Mouse (Mus musculus): ENCODE results near the gene Acaa1a. TPM values are rescaled to one million over a fixed set of nuclear protein-coding genes. Genes with fewer than 3 reads are reported as not detected.
A peak's percentile ranks its signal among the peaks of the same experiment; 100 is the strongest.

Acaa1a gene
- polyA plus RNA-seq, 1 experiment: 50.9 TPM

DNA sequence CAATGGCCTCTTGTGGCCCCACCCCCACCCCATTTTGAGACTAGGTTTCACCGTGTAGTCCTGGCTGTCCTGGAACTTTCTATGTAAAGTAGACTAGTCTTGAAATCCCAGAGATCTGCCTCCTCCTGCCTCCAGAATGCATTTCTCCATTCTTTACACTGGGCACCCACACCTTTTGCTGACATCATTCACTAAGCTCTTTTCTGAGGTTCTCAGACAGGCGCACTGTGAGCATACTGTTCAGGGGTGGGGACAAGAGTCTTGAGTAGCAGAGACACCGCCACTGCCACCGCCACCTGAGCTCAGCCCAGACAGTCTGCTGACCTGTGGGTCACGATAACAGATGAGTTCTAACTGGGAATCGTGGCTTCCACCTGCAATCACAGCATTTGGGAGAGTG is 16.5 kb downstream of the Acaa1a start:
- no peak overlapping the region for H3K4me3 ChIP-seq (ENCODE audit: insufficient read depth, poor library complexity, severe bottlenecking)
- H3K27me3 ChIP-seq (ENCODE audit: control insufficient read depth, insufficient read depth, insufficient read length): no peaks in the 10 kb centered on the region
- H3ac ChIP-seq (ENCODE audit: control insufficient read depth, insufficient read length, low read depth): no peak overlapping the region
- H3K36me3 ChIP-seq (ENCODE audit: control insufficient read depth, insufficient read depth): no peaks in the 10 kb centered on the region
- no peaks in the 10 kb centered on the region for H3K79me3 ChIP-seq (ENCODE audit: low read depth)
- no peaks in the 10 kb centered on the region for H3K79me2 ChIP-seq (ENCODE audit: control insufficient read depth, insufficient read depth)
- no peak for TF ChIP-seq CTCF (IDR thresholded peaks at IDR 0.05; ENCODE audit: control insufficient read depth, insufficient read depth, insufficient read length)
- TF ChIP-seq MYOG (IDR thresholded peaks at IDR 0.05; ENCODE audit: control insufficient read depth, extremely low read depth, insufficient read length): no peak
- no peak for TF ChIP-seq FOSL1 (IDR thresholded peaks at IDR 0.05; ENCODE audit: insufficient read depth, low read length, poor library complexity, severe bottlenecking)
- no peak for TF ChIP-seq USF1 (IDR thresholded peaks at IDR 0.05; ENCODE audit: low read depth)
- TF ChIP-seq CEBPB (IDR thresholded peaks at IDR 0.05; ENCODE audit: low read depth): no peak
- TF ChIP-seq MAX (IDR thresholded peaks at IDR 0.05): no peak
- TF ChIP-seq MYOD1 (IDR thresholded peaks at IDR 0.05; ENCODE audit: control insufficient read depth, insufficient read length, low read depth): no peak

DNA sequence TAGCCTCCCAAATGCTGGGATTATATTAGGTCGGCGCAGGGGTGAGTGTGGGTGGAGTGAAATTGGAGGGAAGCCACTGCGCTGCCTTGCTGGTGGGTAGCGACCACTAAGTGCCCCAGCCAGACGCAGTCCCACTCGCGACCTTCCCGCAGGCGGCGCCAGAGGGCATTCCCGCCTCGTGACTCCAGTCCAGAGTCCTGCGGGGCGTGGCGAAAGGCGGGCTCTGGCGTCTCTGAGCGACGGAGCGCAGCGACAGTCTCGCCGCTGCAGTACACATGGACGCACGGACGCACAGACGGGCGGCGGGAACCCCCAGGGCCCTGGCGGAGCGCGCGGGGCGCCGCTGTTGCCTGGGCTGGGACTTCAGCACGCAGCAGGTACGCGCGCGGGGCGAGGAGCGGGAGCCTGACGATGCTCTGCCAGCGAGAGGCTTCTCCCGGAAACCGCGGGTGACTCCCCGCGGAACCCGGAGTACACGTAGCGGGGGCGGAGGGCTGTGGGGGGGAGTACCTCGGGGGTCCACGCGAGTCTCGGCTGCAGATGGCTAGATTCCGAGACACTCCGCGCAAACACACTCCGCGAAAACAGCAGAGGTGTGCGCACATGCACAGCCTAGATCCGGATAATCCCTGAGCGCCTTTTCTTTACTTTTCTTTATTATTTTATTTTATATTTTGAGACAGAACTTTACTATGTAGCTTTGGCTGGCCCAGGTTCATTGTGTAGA is 18.0 kb downstream of the Acaa1a start, which contains the start of gene Xylb:
Gene Xylb (plus strand): TSS at position 51 of the 727 bp plus-strand sequence.
- H3K27me3 ChIP-seq (ENCODE audit: control insufficient read depth, insufficient read depth, insufficient read length): no peaks in the 10 kb centered on the region
- H3K79me2 ChIP-seq (ENCODE audit: control insufficient read depth, insufficient read depth): no peaks in the 10 kb centered on the region
- H3K36me3 ChIP-seq (ENCODE audit: control insufficient read depth, insufficient read depth): no peaks in the 10 kb centered on the region
- peak within 1 kb of the TSS; percentile 34 for H3K4me3 ChIP-seq (ENCODE audit: insufficient read depth, poor library complexity, severe bottlenecking)
- H3ac ChIP-seq (ENCODE audit: control insufficient read depth, insufficient read length, low read depth): peak within 1 kb of the TSS; percentile 18
- TF ChIP-seq USF1 (IDR thresholded peaks at IDR 0.05; ENCODE audit: low read depth) (peak; percentile 11), CEBPB (IDR thresholded peaks at IDR 0.05; ENCODE audit: low read depth) (no peak), CTCF (IDR thresholded peaks at IDR 0.05; ENCODE audit: control insufficient read depth, insufficient read depth, insufficient read length) (peak; percentile 76)
- no peaks in the 10 kb centered on the region for H3K79me3 ChIP-seq (ENCODE audit: low read depth)

DNA sequence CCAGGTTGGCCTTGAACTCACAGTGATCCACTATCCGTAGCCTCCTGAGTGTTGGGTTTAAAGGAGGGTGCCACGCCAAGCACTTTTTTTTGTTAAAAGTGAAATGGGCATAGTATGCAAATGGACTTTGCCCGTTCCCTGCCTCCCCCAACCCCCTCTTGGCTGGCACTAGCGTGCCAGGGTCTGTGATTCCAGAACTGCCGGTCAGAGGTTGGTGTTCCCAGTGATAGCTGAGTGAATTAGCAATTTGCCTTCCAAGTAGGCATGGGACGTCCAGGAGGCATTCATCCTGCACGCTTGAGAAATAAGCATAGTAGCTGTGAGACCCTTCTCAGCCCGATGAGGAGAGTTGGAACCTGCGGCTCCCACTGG is 18.6 kb downstream of the Acaa1a start:
- no peaks in the 10 kb centered on the region for H3K79me3 ChIP-seq (ENCODE audit: low read depth)
- H3K36me3 ChIP-seq (ENCODE audit: control insufficient read depth, insufficient read depth): no peaks in the 10 kb centered on the region
- no peak overlapping the region for H3K4me3 ChIP-seq (ENCODE audit: insufficient read depth, poor library complexity, severe bottlenecking)
- no peaks in the 10 kb centered on the region for H3K27me3 ChIP-seq (ENCODE audit: control insufficient read depth, insufficient read depth, insufficient read length)
- no peak overlapping the region for H3ac ChIP-seq (ENCODE audit: control insufficient read depth, insufficient read length, low read depth)
- no peak for TF ChIP-seq CTCF (IDR thresholded peaks at IDR 0.05; ENCODE audit: control insufficient read depth, insufficient read depth, insufficient read length)
- TF ChIP-seq MAX (IDR thresholded peaks at IDR 0.05): no peak
- H3K79me2 ChIP-seq (ENCODE audit: control insufficient read depth, insufficient read depth): no peaks in the 10 kb centered on the region

DNA sequence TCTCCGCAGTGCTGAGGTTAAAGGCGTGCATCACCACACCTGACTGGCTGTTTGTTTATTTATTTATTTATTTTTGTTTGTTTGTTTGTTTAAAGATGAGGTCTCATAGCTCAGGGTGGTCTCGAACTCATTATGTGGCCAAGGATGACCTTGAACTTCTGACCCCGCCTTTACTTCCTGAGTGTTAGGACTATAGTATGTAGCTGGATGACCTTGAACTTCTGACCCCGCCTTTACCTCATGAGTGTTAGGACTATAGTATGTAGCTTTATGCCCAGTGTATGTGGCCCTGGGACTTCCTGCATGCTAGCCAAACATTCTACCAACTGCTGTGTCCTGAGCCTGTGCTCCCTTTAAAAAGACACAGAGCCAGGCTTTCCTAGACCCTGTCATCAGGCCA is 21.9 kb downstream of the Acaa1a start:
- Histone ChIP-seq H3K27me3 (ENCODE audit: control insufficient read depth, insufficient read depth, insufficient read length) (no peaks in the 10 kb centered on the region), H3K4me3 (ENCODE audit: insufficient read depth, poor library complexity, severe bottlenecking) (no peak overlapping the region), H3K36me3 (ENCODE audit: control insufficient read depth, insufficient read depth) (no peaks in the 10 kb centered on the region), H3K79me3 (ENCODE audit: low read depth) (no peaks in the 10 kb centered on the region), H3ac (ENCODE audit: control insufficient read depth, insufficient read length, low read depth) (no peak overlapping the region), H3K79me2 (ENCODE audit: control insufficient read depth, insufficient read depth) (no peaks in the 10 kb centered on the region)
- no peak for TF ChIP-seq MYOD1 (IDR thresholded peaks at IDR 0.05; ENCODE audit: control insufficient read depth, insufficient read length, low read depth)
- no peak for TF ChIP-seq CEBPB (IDR thresholded peaks at IDR 0.05; ENCODE audit: low read depth)
- TF ChIP-seq MAX (IDR thresholded peaks at IDR 0.05): no peak
- TF ChIP-seq CTCF (IDR thresholded peaks at IDR 0.05; ENCODE audit: control insufficient read depth, insufficient read depth, insufficient read length): no peak
- no peak for TF ChIP-seq USF1 (IDR thresholded peaks at IDR 0.05; ENCODE audit: low read depth)
- no peak for TF ChIP-seq MYOG (IDR thresholded peaks at IDR 0.05; ENCODE audit: control insufficient read depth, extremely low read depth, insufficient read length)
- TF ChIP-seq FOSL1 (IDR thresholded peaks at IDR 0.05; ENCODE audit: insufficient read depth, low read length, poor library complexity, severe bottlenecking): no peak

DNA sequence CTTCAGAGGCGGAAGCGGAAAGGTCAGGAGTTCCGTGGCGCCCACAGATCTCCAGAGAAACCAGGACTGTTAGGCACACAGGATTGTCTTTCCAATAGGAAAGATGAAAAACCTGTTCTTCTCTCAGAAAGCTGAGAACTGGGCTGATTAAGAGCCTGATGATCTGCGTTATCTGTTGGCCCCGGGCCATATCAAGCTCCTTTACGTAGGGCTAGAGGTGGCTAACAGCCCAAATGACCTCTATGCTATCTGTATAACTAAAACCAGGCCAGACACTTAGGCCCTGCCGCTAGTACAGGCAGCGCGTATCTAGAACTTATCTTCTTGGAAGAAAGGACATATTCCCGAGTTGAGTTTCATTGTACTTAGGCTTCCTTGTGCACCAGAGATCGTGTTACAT is 23.8 kb downstream of the Acaa1a start:
- Histone ChIP-seq H3K4me3 (ENCODE audit: insufficient read depth, poor library complexity, severe bottlenecking) (no peak overlapping the region), H3ac (ENCODE audit: control insufficient read depth, insufficient read length, low read depth) (no peak overlapping the region), H3K79me3 (ENCODE audit: low read depth) (no peaks in the 10 kb centered on the region), H3K27me3 (ENCODE audit: control insufficient read depth, insufficient read depth, insufficient read length) (no peaks in the 10 kb centered on the region), H3K36me3 (ENCODE audit: control insufficient read depth, insufficient read depth) (no peaks in the 10 kb centered on the region), H3K79me2 (ENCODE audit: control insufficient read depth, insufficient read depth) (no peaks in the 10 kb centered on the region)
- TF ChIP-seq CEBPB (IDR thresholded peaks at IDR 0.05; ENCODE audit: low read depth): no peak

DNA sequence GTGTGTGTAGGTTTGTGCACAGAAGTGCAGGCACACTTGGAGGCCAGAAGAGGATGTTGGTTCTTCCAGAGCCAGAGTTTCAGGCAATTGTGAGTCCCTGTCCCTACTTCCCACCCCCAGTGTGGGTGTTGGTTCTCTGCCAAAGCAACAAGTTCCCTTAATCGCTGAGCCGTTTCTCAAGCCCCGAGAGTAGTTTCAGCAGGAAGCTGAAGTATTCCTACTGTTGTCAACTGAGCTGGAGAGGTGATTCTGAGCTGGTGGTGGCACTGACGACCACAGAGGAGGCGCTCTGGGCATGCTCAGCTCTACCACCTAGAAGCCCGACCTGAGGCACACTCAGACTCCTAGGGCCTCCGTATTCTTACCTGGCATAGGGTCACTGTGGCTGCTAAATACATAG is 25.8 kb downstream of the Acaa1a start, which contains the start of gene Slc22a14:
Gene Slc22a14 (minus strand): TSS at position 270 of the 400 bp plus-strand sequence.
- no peaks in the 10 kb centered on the region for H3K79me3 ChIP-seq (ENCODE audit: low read depth)
- H3K36me3 ChIP-seq (ENCODE audit: control insufficient read depth, insufficient read depth): no peaks in the 10 kb centered on the region
- H3ac ChIP-seq (ENCODE audit: control insufficient read depth, insufficient read length, low read depth): no peak within 1 kb of the TSS
- H3K27me3 ChIP-seq (ENCODE audit: control insufficient read depth, insufficient read depth, insufficient read length): no peaks in the 10 kb centered on the region
- no peak within 1 kb of the TSS for H3K4me3 ChIP-seq (ENCODE audit: insufficient read depth, poor library complexity, severe bottlenecking)
- no peaks in the 10 kb centered on the region for H3K79me2 ChIP-seq (ENCODE audit: control insufficient read depth, insufficient read depth)
- TF ChIP-seq MYOG (IDR thresholded peaks at IDR 0.05; ENCODE audit: control insufficient read depth, extremely low read depth, insufficient read length) (no peak), MAX (IDR thresholded peaks at IDR 0.05) (no peak), CEBPB (IDR thresholded peaks at IDR 0.05; ENCODE audit: low read depth) (no peak), MYOD1 (IDR thresholded peaks at IDR 0.05; ENCODE audit: control insufficient read depth, insufficient read length, low read depth) (no peak), USF1 (IDR thresholded peaks at IDR 0.05; ENCODE audit: low read depth) (no peak), FOSL1 (IDR thresholded peaks at IDR 0.05; ENCODE audit: insufficient read depth, low read length, poor library complexity, severe bottlenecking) (no peak), CTCF (IDR thresholded peaks at IDR 0.05; ENCODE audit: control insufficient read depth, insufficient read depth, insufficient read length) (no peak)
